Mouse (Mus musculus) thymus, postnatal 25 days (tissue): ENCODE results near the gene B4galnt1.
"Not testable (repeated sequence)": the region's sequence is repeated elsewhere in the genome, so short reads cannot be mapped to it uniquely, and the experiment has no call there.

Source experiments
- DNase-seq: peaks from one replicate; pipeline ENCODE4 v3.0.0; 2022

B4galnt1 gene

GRCm38 (mm10) chr10:127143228-127143627 is 21.8 kb upstream of the B4galnt1 start:
- DNase-seq: no peak

- no peak for DNase-seq
Observed at GRCm38 (mm10) chr10:127144536-127144935, 20.5 kb upstream of the B4galnt1 start.

- no peak for DNase-seq
Observed at GRCm38 (mm10) chr10:127145303-127145702, 19.7 kb upstream of the B4galnt1 start.

GRCm38 (mm10) chr10:127147135-127147534 is 17.9 kb upstream of the B4galnt1 start:
- no peak for DNase-seq

- no peak for DNase-seq
Observed at GRCm38 (mm10) chr10:127150471-127150872, 14.6 kb upstream of the B4galnt1 start.

- not testable (repeated sequence) for DNase-seq
Observed at GRCm38 (mm10) chr10:127151233-127151632, 13.8 kb upstream of the B4galnt1 start.

GRCm38 (mm10) chr10:127152556-127152955 is 12.5 kb upstream of the B4galnt1 start:
- not testable (repeated sequence) for DNase-seq

GRCm38 (mm10) chr10:127153323-127153722 is 11.7 kb upstream of the B4galnt1 start:
- DNase-seq: no peak

GRCm38 (mm10) chr10:127154241-127154640 is 10.8 kb upstream of the B4galnt1 start:
- DNase-seq: no peak

GRCm38 (mm10) chr10:127154652-127155051 is 10.4 kb upstream of the B4galnt1 start:
- no peak for DNase-seq

GRCm38 (mm10) chr10:127156089-127156488 is 8.9 kb upstream of the B4galnt1 start:
- no peak for DNase-seq

- DNase-seq: no peak
Observed at GRCm38 (mm10) chr10:127156511-127156910, 8.5 kb upstream of the B4galnt1 start.

- DNase-seq: no peak
Observed at GRCm38 (mm10) chr10:127158471-127158870, 6.6 kb upstream of the B4galnt1 start.

GRCm38 (mm10) chr10:127160081-127160480 is 4.9 kb upstream of the B4galnt1 start:
- DNase-seq: no peak

- DNase-seq: no peak
Observed at GRCm38 (mm10) chr10:127160728-127161127, 4.3 kb upstream of the B4galnt1 start.

- peak; percentile 72 for DNase-seq
Observed at GRCm38 (mm10) chr10:127162771-127163261, 2.2 kb upstream of the B4galnt1 start.

- DNase-seq: no peak
Observed at GRCm38 (mm10) chr10:127164190-127164589, 835 bp upstream of the B4galnt1 start.

GRCm38 (mm10) chr10:127165354-127165653 is 279 bp downstream of the B4galnt1 start:
- DNase-seq: no peak

- DNase-seq: peak; percentile 84
Observed at GRCm38 (mm10) chr10:127165654-127166403, 804 bp downstream of the B4galnt1 start.

GRCm38 (mm10) chr10:127166404-127166715 is 1.3 kb downstream of the B4galnt1 start:
- no peak for DNase-seq

GRCm38 (mm10) chr10:127166771-127167613 is 2.0 kb downstream of the B4galnt1 start:
- no peak for DNase-seq

GRCm38 (mm10) chr10:127167614-127168192 is 2.7 kb downstream of the B4galnt1 start:
- no peak for DNase-seq

GRCm38 (mm10) chr10:127170002-127170401 is 5.0 kb downstream of the B4galnt1 start:
- peak; percentile 45 for DNase-seq

GRCm38 (mm10) chr10:127170837-127171272 is 5.8 kb downstream of the B4galnt1 start:
- DNase-seq: peak; percentile 90
